Mouse (Mus musculus): ENCODE results near the gene Mink1. TPM values are rescaled to one million over a fixed set of nuclear protein-coding genes. Genes with fewer than 3 reads are reported as not detected.
A peak's percentile ranks its signal among the peaks of the same experiment; 100 is the strongest.

The Mink1 gene
- total RNA-seq, 2 experiments from 2014 or later: 67.7 to 67.8 TPM

GRCm38 (mm10) chr11:70652029-70652883 is 89.6 kb downstream of the Mink1 start:
- DNase-seq (ENCODE audit: low spot score in 2 of 2): no peak

GRCm38 (mm10) chr11:70652884-70653344 is 90.2 kb downstream of the Mink1 start:
- no peak for DNase-seq (ENCODE audit: low spot score in 2 of 2)

DNA sequence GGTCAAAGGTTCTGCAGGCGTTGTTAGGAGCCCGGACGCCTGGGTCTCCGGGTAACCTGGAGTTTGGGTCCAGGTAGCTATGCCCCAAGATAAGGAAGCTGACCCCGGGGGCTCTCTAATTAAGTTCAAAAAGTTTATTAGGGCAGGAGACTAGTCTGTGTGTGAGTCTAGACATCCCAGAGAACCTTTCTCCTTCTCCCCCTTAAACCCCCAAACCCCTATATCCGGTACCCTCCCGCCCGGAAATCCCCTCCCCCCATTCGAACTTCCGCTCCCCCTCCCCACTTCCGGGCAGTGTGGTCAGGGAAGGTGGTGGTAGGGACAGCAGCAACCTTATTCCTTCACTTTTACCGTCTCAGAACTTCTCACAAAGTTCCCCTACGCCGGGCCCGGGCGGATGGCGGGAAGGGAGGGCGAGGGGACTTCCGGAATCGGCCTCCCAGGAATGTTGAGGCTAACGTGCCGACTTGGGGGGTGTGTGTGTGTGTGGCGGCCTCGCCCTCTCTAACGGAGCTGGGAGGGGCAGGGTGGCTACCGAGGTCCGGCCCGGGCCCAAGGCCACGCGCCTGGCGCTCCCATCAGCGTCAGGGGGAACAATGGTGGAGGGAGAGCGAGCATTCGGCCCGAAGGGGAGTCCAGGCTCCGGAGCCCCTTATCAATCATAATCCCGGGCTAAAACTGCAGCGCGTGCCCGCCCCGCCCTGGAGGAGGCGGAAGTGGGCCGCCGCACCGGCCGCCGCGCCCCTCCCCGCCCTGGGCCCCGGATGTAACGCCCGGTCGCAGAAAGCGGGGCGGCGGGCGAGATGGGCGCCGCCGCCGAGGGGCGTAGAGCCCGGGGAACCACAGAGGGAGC is 90.9 kb downstream of the Mink1 start:
- peak in 1 of 2 experiments; percentile 58 for DNase-seq (ENCODE audit: low spot score in 2 of 2)

DNA sequence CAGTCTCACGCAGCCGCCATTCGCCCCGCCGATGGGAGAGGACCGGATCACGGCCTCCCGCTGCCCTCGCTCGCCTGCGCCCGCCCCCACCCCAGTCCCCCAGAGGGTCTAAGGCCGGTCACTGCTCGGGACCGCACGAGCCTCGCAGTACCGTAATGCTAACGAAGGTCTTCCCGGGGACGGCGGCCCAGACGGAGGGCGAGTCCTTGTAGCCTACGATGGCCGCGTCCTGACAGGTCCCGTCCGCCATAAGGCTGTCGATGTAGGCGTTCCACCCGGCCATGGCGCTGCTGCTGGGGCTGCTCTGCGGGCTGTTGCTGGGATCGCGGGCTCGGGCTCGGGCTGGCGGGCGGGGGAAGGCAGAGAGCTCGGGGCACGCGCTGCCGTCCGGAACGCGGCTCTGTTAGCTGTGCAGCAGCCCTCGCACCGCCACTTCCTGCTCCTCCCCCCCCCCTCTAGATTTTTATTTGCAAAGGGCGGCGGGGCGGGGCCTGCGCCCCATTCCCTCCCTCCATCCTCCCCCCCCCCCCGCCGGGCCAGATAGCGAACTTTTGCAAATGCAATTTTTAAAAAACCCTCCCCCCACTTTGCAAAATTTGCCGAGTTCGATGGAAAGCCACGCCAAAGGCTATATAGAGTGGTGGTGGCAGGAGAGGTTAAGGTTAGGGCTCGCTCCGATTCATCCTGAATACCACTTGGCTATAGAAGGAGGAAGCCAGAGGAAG is 91.7 kb downstream of the Mink1 start, which contains the start of gene Pfn1:
Pfn1 (minus strand) TSS at position 447 of the 725 bp plus-strand sequence.
- peak; percentile 74 for DNase-seq (ENCODE audit: low spot score in 2 of 2)

GRCm38 (mm10) chr11:70654923-70655570 is 92.4 kb downstream of the Mink1 start:
- DNase-seq (ENCODE audit: low spot score in 2 of 2): peak; percentile 68 to 78

- peak in 1 of 2 experiments; percentile 50 for DNase-seq (ENCODE audit: low spot score in 2 of 2)
Measured at GRCm38 (mm10) chr11:70655571-70656455, 93.1 kb downstream of the Mink1 start.

- no peak for DNase-seq (ENCODE audit: low spot score in 2 of 2)
Measured at GRCm38 (mm10) chr11:70656456-70656927, 93.8 kb downstream of the Mink1 start.

DNA sequence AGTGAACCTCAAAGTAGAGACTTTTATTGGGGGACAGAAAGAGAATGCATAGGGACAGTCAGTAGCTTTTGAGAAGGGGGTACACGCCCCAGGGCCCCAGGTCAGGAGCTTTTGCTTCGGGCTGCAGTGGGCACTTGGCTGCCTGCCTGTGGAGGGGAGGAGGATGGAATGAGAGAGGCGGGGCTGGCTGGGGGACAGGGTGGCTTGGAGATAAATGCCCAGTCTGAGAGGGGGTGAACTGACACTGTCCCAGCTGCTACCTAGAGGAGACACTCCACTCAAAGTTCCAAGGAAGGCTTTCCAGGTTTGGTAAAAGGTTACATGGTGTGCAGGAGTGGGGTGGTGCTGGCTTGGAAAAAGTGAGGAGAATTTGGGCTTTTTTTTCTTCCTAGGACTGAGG is 94.3 kb downstream of the Mink1 start, which contains the start of gene Eno3:
Eno3 (plus strand) TSS at position 239 of the 400 bp plus-strand sequence.
- DNase-seq (ENCODE audit: low spot score in 2 of 2): no peak

DNA sequence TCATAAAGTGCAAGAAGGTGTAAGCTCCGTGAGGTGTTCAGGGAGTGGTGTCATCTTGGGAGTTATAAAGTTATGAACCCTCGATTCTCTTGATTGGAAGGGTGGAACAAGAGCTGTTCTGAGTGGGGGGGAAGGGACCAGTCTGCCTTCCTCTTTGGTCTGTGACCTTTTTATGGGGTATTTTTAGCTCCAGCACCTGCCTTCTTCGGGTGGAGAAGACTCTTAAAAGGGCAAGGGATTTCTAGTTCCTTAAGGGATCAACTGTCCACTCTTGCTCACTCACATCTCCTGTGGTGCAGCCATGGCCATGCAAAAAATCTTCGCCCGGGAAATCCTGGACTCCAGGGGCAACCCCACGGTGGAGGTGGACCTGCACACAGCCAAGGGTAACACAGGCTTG is 94.9 kb downstream of the Mink1 start:
- DNase-seq (ENCODE audit: low spot score in 2 of 2): no peak

GRCm38 (mm10) chr11:70657991-70658390 is 95.3 kb downstream of the Mink1 start:
- DNase-seq (ENCODE audit: low spot score in 2 of 2): no peak

DNA sequence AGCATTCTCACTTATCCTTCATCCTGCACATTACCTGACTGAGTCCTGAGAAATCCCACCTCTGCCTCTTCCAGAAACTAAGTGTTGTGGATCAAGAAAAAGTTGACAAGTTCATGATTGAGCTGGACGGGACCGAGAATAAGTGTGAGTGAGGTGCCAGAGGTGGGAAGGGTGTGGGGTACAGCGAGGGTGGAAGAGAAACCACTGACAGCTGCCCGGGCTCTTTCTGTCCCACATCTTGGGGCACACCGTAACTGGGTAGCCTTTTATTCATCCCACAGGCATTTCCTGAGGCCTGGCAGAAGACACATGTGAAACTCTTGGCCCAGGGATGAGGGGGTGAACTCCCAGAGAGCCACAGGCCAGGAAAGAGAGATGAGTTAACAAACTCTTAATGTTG is 95.8 kb downstream of the Mink1 start:
- DNase-seq (ENCODE audit: low spot score in 2 of 2): no peak

GRCm38 (mm10) chr11:70658942-70659341 is 96.3 kb downstream of the Mink1 start:
- DNase-seq (ENCODE audit: low spot score in 2 of 2): no peak

- DNase-seq (ENCODE audit: low spot score in 2 of 2): no peak
Measured at GRCm38 (mm10) chr11:70660571-70660970, 97.9 kb downstream of the Mink1 start.

DNA sequence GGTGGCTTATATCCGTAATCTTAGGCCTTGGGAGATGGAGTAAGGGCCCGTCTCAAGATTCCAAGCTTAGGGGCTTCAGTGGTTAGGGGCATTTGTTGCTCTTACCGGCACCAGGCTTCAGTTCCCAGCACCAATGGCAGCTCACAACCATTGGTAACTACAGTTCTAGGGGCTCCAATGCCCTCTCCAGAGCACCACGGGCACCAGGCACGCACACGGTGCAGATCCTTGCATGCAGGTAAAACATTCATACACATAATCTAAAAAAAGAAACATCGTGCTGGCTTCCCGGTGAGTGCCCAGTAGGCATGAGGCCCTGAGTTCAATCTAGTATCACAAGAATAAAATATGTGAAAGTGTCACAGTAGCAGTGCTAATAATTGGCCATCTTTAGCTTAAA is 100.4 kb downstream of the Mink1 start:
- DNase-seq (ENCODE audit: low spot score in 2 of 2): no peak

GRCm38 (mm10) chr11:70663957-70664356 is 101.3 kb downstream of the Mink1 start:
- DNase-seq (ENCODE audit: low spot score in 2 of 2): no peak

All from adrenal gland, postnatal 4 days (tissue).